Mouse (Mus musculus): ENCODE results near the gene Hs3st3a1. TPM values are rescaled to one million over a fixed set of nuclear protein-coding genes. Genes with fewer than 3 reads are reported as not detected.

Gene Hs3st3a1
- polyA plus RNA-seq, 1 experiment from 2014 or later: 0.30 TPM

GRCm38 (mm10) chr11:64470689-64471088, 35.6 kb downstream of the Hs3st3a1 start:
- no peak for ATAC-seq

DNA sequence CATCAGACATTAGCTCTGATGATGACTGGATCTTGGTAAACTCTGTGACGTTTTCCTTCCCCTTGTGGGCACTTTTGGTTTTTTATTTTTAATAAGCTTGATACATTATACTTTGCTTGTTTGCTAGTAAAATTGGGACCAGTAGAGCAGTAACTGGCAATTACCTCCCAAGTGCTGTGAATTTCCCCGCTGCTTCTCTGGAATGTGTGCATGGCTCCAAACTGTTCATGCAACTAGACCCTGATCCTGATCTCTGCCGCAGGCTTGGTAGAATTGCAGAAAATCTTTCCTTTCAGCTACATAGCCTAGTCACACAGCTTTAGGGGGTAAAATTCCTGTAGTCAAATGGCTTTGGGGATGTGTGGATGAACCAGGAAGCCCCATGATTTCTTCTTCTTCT, 38.5 kb downstream of the Hs3st3a1 start:
- Histone ChIP-seq H3K4me2 (replicated peaks; ENCODE audit: low read depth) (no peak overlapping the region), H3K4me3 (ENCODE audit: low read depth, low read length) (no peak overlapping the region), H3K36me3 (ENCODE audit: control insufficient read depth, insufficient read depth) (no peaks in the 10 kb centered on the region), H3K27me3 (replicated peaks; ENCODE audit: control insufficient read depth, insufficient read depth, low read length) (no peaks in the 10 kb centered on the region), H3K9me3 (ENCODE audit: control insufficient read depth) (no peaks in the 10 kb centered on the region), H3K27ac (ENCODE audit: low read depth, low read length) (no peak overlapping the region), H3K4me1 (replicated peaks; ENCODE audit: control insufficient read depth, insufficient read depth, low read length) (no peaks in the 10 kb centered on the region), H3K9ac (ENCODE audit: low read depth, low read length) (no peak overlapping the region)
- WGBS: 76% methylated on average over 3 of the region's 3 CpGs
- no peak for TF ChIP-seq CTCF (IDR thresholded peaks at IDR 0.05; ENCODE audit: low read depth)
- ATAC-seq: no peak

More at GRCm38 (mm10) chr11:64470689-64471088, 35.6 kb downstream of the Hs3st3a1 start:
- H3K27me3 ChIP-seq (replicated peaks; ENCODE audit: control insufficient read depth, insufficient read depth, low read length): no peaks in the 10 kb centered on the region
- H3K4me1 ChIP-seq (replicated peaks; ENCODE audit: control insufficient read depth, insufficient read depth, low read length): no peaks in the 10 kb centered on the region
- no peak overlapping the region for H3K27ac ChIP-seq (ENCODE audit: low read depth, low read length)
- no peak overlapping the region for H3K9ac ChIP-seq (ENCODE audit: low read depth, low read length)
- H3K36me3 ChIP-seq (ENCODE audit: control insufficient read depth, insufficient read depth): no peaks in the 10 kb centered on the region
- TF ChIP-seq CTCF (IDR thresholded peaks at IDR 0.05; ENCODE audit: low read depth): no peak
- H3K4me3 ChIP-seq (ENCODE audit: low read depth, low read length): no peak overlapping the region
- no peak overlapping the region for H3K4me2 ChIP-seq (replicated peaks; ENCODE audit: low read depth)
- no peaks in the 10 kb centered on the region for H3K9me3 ChIP-seq (ENCODE audit: control insufficient read depth)

- no peaks in the 10 kb centered on the region for H3K36me3 ChIP-seq (ENCODE audit: control insufficient read depth, insufficient read depth)
- H3K9me3 ChIP-seq (ENCODE audit: control insufficient read depth): no peaks in the 10 kb centered on the region
- no peak overlapping the region for H3K4me3 ChIP-seq (ENCODE audit: low read depth, low read length)
- H3K4me1 ChIP-seq (replicated peaks; ENCODE audit: control insufficient read depth, insufficient read depth, low read length): no peaks in the 10 kb centered on the region
- no peak for ATAC-seq
- no peak overlapping the region for H3K9ac ChIP-seq (ENCODE audit: low read depth, low read length)
- TF ChIP-seq CTCF (IDR thresholded peaks at IDR 0.05; ENCODE audit: low read depth): no peak
- H3K27me3 ChIP-seq (replicated peaks; ENCODE audit: control insufficient read depth, insufficient read depth, low read length): no peaks in the 10 kb centered on the region
- WGBS: 61% methylated on average over 3 of the region's 3 CpGs
- H3K27ac ChIP-seq (ENCODE audit: low read depth, low read length): no peak overlapping the region
- H3K4me2 ChIP-seq (replicated peaks; ENCODE audit: low read depth): no peak overlapping the region
Observed at GRCm38 (mm10) chr11:64481445-64481844, 46.3 kb downstream of the Hs3st3a1 start.

DNA sequence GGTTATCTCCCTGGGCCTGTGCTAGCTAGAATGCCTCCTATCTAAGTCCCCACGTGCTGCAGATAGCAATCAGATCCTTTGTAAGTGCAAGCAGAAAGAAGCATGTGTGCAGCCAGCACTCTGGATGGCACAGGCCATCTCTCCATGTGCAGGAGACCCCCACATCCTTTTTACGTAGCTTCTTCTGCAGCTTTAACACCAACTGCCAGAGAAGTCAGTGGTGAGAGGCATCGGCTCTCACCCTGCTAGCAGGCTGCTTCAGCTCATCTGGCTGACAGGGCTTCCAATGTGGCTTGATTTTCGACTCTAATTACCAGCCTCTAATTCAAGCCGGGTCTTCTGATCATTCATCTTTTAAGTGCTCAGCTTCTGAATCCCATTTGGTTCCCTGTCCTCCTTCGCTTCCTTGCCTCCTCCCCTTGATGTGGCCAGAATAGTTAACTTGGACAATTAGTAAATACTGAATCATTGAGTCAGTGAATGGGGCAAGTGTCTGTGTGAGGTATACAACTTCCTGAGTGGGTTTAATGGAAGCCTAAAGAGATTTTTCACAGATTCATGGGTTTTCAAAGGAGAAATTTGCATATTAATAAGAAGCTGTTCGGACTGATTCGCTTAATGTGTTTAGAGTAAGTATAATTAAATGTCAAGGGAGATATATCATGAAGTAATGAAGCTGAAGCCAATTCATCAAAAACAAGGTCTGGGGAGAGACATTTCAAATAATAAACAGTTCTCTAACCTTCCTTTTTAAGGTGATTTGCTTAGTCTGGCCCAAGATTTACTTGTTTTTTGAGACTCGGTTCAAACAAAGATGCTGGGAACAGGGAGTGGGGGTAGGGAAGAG, 54.7 kb downstream of the Hs3st3a1 start:
- Histone ChIP-seq H3K4me2 (replicated peaks; ENCODE audit: low read depth) (no peak overlapping the region), H3K36me3 (ENCODE audit: control insufficient read depth, insufficient read depth) (no peaks in the 10 kb centered on the region), H3K4me3 (ENCODE audit: low read depth, low read length) (no peak overlapping the region), H3K9me3 (ENCODE audit: control insufficient read depth) (no peaks in the 10 kb centered on the region), H3K27me3 (replicated peaks; ENCODE audit: control insufficient read depth, insufficient read depth, low read length) (no peaks in the 10 kb centered on the region), H3K27ac (ENCODE audit: low read depth, low read length) (no peak overlapping the region), H3K4me1 (replicated peaks; ENCODE audit: control insufficient read depth, insufficient read depth, low read length) (no peaks in the 10 kb centered on the region), H3K9ac (ENCODE audit: low read depth, low read length) (no peak overlapping the region)
- WGBS: 66% methylated on average over 9 of the region's 9 CpGs
- ATAC-seq: no peak
- TF ChIP-seq CTCF (IDR thresholded peaks at IDR 0.05; ENCODE audit: low read depth): no peak

DNA sequence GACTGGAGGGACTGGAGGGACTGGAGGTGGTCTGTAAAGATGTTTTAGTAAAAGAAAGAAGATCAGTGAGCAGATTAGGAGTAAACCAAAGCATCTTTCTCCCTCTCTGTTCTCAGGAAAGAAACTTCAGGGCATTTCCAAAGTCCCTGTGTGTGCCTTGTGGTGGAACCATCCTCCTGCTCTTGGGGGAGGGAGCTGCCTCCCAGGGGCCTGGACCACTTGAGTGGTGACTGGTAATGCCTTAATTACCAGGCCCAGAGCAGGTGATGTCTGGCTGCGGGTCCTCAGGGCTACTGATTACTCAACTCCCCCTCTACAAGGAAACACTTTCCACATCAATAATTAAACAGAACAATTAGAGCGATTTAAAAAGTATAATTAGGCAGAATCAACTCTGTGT, 59.3 kb downstream of the Hs3st3a1 start:
- Histone ChIP-seq H3K27ac (ENCODE audit: low read depth, low read length) (no peak overlapping the region), H3K9ac (ENCODE audit: low read depth, low read length) (no peak overlapping the region), H3K36me3 (ENCODE audit: control insufficient read depth, insufficient read depth) (no peaks in the 10 kb centered on the region), H3K4me3 (ENCODE audit: low read depth, low read length) (no peak overlapping the region), H3K4me2 (replicated peaks; ENCODE audit: low read depth) (no peak overlapping the region), H3K9me3 (ENCODE audit: control insufficient read depth) (no peaks in the 10 kb centered on the region), H3K4me1 (replicated peaks; ENCODE audit: control insufficient read depth, insufficient read depth, low read length) (no peaks in the 10 kb centered on the region), H3K27me3 (replicated peaks; ENCODE audit: control insufficient read depth, insufficient read depth, low read length) (no peaks in the 10 kb centered on the region)
- no peak for TF ChIP-seq CTCF (IDR thresholded peaks at IDR 0.05; ENCODE audit: low read depth)
- no peak for ATAC-seq
- 66% methylated on average over 2 of the region's 2 CpGs for WGBS

GRCm38 (mm10) chr11:64495935-64496334, 60.8 kb downstream of the Hs3st3a1 start:
- Histone ChIP-seq H3K9me3 (ENCODE audit: control insufficient read depth) (no peaks in the 10 kb centered on the region), H3K4me2 (replicated peaks; ENCODE audit: low read depth) (no peak overlapping the region), H3K27me3 (replicated peaks; ENCODE audit: control insufficient read depth, insufficient read depth, low read length) (no peaks in the 10 kb centered on the region), H3K36me3 (ENCODE audit: control insufficient read depth, insufficient read depth) (no peaks in the 10 kb centered on the region), H3K27ac (ENCODE audit: low read depth, low read length) (no peak overlapping the region), H3K4me3 (ENCODE audit: low read depth, low read length) (no peak overlapping the region), H3K4me1 (replicated peaks; ENCODE audit: control insufficient read depth, insufficient read depth, low read length) (no peaks in the 10 kb centered on the region), H3K9ac (ENCODE audit: low read depth, low read length) (no peak overlapping the region)
- ATAC-seq: no peak
- TF ChIP-seq CTCF (IDR thresholded peaks at IDR 0.05; ENCODE audit: low read depth): no peak
- 20% methylated on average over 3 of the region's 3 CpGs for WGBS
